Mouse (Mus musculus) thymus, postnatal 4 days (tissue): ENCODE data around the gene Tmem47.

Experiments used
- DNase-seq: peaks from one replicate; pipeline ENCODE4 v3.0.0; 2021

Gene Tmem47

DNA sequence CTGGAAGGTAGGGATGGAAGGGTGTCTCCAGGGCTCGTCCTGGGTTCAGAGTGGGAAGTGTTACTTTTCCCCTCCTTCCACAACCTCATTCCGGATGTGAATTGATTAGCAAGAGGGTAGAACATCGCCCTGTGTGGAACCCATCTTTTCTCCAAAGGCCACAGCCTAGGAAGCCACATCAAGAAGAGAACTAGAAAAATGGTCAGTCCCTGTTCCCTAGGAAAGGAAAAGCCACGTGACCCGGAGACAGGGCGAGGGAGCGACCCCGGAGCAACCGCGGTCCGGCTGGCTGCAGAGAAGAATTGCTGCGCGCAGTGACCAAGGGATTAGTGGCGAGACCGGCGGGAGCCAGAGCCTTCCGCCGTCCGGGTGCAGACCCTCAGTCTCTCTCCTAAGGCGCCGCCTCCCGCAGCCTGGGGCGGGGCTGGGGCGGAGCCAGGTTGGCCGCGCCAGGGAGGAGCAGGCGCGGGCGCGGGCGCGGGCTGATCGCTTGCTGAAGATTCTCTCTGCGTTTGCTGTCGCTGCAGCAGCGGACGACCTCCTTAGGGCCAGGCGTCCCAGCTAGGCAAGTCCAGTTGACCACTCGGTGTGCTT lies at the start of gene Tmem47:
Tmem47 (plus strand) TSS at position 489 of the 594 bp plus-strand sequence.
- DNase-seq: peak; percentile 11

DNA sequence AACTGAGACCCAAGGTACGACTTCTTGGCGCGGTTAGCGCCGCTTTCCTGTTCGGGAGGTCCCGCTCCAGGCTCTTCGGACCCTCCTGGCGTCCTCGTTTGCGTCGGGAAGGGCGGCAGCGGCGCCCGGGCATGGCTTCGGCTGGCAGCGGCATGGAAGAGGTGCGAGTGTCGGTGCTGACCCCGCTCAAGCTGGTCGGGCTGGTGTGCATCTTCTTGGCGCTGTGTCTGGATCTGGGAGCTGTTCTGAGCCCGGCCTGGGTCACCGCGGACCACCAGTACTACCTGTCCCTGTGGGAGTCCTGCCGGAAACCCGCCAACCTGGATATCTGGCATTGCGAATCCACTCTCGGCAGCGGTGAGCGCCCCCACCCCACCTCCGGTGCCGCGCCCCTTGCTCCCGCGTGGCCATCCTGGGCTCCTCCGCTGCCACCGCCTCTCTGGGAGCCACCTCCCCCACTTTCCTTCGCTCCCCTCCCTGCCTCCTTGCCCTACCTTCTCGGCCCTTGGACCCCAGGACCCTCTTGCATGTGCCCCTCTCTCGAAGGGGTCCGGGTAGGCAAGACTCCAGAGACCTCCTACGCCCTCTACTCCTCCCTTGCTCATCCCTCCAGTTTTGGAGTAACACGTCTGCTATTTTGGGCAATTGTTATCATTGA lies 435 bp downstream of the Tmem47 start:
- DNase-seq: no peak

DNA sequence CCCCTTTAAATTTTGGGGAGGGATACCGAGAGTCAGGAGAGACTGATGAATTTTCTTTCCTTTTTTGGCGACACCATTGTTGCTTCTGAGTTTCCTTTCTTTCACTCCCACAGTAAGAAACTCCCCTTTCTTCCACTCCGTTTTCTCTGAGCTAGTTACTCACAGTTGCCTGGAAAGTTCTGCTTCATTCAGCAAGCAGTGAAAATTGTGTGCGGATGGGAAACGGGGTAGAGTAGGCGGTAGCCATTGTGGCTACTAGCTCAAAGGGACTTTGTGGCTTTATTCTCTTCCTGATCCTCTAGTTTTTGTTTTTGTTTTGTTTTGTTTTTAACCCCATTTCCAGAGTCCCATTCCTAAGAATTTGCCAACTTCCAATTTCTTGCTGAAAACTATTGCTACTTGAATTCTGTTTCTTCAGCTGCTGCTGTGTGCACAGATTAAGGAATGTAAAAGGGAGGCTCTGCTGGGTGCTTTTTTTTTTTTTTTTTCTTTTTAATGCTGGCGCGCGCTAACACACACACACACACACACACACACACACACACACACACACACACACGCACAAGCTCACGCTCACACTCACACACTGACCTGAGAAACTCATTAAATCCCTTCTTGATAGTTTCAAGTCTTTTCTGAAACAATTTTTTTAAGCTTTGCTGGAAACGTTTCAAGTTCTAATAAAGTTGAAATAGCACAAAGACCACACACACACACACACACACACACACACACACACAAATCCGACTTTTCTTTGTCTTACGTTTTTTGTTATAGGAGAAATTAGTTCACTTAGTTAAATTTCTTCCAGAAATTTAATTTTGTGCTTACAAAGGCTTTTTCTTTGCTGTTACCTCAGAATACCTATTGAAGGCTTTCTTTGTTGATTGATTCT lies 1.5 kb downstream of the Tmem47 start:
- no peak for DNase-seq

DNA sequence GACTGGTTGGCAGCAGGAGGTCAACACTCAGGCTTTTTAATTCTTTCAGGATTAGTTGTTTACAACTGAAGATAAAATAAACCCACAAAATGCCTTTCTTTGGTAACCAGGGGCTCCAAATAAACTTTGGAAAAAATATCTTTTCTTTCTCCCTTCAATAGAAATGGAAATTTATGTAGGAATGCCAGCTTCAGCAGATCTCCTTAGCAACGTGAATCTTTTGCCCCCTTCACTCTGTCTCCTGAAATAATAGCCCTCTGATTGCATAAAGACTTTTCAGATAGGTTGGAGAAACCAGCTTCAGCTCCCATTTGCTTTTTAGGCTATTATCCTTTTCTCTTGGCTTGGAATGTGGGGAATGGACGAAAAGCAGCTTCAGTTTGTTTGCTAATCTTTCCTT lies 2.2 kb downstream of the Tmem47 start:
- no peak for DNase-seq

GRCm38 (mm10) chrX:81073834-81074233 lies 3.3 kb downstream of the Tmem47 start:
- no peak for DNase-seq

DNA sequence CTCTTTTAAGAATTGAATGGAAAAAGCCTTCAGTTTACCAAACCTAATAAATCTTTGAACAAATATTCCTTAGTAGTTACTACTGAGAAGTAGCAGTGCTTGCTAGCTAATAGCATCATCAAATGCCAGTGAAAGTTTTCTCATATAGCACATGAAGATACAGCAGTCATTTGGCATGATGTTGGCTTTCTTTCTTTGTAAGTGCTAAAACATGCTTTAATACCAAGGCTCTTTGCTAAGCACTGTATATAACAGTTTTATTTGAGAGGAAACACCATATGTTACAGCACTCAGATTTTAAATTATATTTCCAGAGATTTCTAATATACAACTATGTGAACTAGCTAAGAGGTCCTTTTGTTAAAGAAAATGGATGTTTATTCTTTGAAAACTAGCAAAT lies 8.0 kb downstream of the Tmem47 start:
- no peak for DNase-seq

GRCm38 (mm10) chrX:81080996-81081395 lies 10.5 kb downstream of the Tmem47 start:
- DNase-seq: no peak

DNA sequence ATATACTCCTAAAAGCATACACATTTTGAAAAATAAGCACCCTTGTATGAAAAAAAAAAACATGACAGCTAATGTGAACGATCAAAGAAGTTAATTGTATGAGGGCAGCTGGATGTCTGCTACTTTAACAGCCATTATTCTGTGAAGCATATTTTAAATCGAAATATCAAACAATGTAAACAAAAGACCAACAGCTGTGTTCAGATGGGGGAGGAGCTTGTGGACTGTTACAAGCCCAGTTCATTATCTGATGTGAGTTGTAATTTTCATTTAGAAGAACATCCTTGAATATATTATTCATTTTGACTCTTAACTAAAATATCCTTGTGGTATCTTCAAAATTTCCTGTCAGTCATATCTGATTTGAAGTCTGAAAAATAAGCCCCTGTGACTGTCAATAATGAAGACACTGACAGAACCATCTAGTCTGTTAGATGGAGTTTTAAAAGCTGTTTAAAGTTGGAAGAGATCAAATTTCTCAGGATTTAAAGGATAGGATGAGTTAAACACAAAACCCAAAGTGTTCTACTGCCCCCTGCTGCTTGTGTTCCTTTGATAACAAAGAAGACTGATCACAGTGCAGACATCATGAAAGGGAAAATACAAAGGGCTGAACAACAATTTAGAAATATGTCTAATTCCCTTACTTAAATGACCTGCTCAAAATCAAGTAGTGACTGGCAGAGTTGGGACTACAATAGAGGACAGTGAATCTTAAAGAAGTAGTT lies 14.7 kb downstream of the Tmem47 start:
- no peak for DNase-seq

DNA sequence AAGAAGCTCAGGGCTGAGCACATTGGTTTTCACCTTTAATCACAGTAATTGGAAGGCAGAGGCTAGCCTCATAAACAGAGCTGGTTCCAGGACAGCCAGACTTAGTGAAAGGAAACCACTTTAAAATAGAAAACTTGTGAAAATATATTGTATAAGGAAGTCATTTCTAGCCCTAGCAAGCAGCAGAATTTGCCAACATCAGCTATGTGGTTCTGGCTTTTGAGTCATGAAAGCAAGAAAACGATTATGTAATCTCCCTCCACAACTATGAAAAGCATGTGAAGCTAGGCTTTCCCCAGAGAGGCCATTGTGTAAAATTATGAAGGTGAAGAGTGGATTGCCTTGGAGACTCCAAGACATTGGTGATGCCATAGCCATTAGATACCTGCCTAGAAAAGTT lies 76.9 kb downstream of the Tmem47 start:
- no peak for DNase-seq
